Mouse (Mus musculus) olfactory bulb, adult 2 months (tissue): Measurements from ENCODE around the gene Nrip2. TPM values are rescaled to one million over a fixed set of nuclear protein-coding genes. Genes with fewer than 3 reads are reported as not detected.

Experiments used
- H3K27ac ChIP-seq: fragments of 200-500 bp; 2 replicates; pipeline ENCODE4 v1.5.1; 2012; ENCODE audit warnings: low read depth, low read length; ENCODE audit not compliant: insufficient read depth
- H3K4me1 ChIP-seq: fragments of 200-500 bp; 2 replicates; pipeline ENCODE4 v1.6.1; 2012; ENCODE audit warnings: low read length; ENCODE audit not compliant: control insufficient read depth, insufficient read depth
- H3K4me3 ChIP-seq: fragments of 200-500 bp; 2 replicates; pipeline ENCODE4 v1.5.1; 2012; ENCODE audit warnings: mild to moderate bottlenecking, low read depth, low read length, moderate library complexity; ENCODE audit not compliant: insufficient read depth
- CTCF ChIP-seq: fragments of 200-500 bp; IDR thresholded peaks from 2 replicates; pipeline ENCODE4 v1.5.1; 2012; ENCODE audit warnings: low read depth, mild to moderate bottlenecking, low read length, moderate library complexity; ENCODE audit not compliant: insufficient read depth
- POLR2A ChIP-seq: fragments of 200-500 bp; IDR thresholded peaks from 2 replicates; pipeline ENCODE4 v1.6.1; 2012; ENCODE audit warnings: mild to moderate bottlenecking, low read depth, low read length, moderate library complexity; ENCODE audit not compliant: insufficient read depth
- WGBS: fragments of 180-500 bp; shearing (Covaris S2); methylation state at CpG from one replicate; pipeline ENCODE4 v1.1.7; 2018; 5-methylcytosine and 5-hydroxymethylcytosine counted together
- polyA plus RNA-seq: library from polyadenylated mRNA; stranded (reverse); fragments of >200 nt; gene quantifications from 2 replicates; pipeline ENCODE4 v1.2.4, GENCODE M21; 2012; ENCODE audit warnings: low replicate concordance; ENCODE audit not compliant: missing spikeins, insufficient read depth, insufficient read length

Gene Nrip2
- not detected in 2 replicates for polyA plus RNA-seq

DNA sequence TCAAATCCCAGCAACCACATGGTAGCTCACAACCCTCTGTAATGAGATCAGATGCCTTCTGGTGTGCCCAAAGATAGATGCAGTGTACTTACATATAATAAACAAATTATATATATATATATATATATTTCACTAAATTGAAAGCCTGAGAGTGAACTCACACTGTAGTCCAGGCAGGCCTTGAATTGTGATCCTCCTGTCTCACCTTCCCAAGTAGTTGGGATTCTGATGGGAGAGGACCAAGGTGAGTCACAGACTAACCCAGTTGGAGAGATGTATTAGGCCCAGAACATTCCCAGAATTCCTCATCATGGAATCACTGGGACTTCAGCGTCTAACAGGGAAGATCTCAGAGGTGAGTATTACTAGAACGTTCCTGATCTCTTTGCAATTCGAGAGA is at the start of gene Nrip2:
Gene Nrip2, plus strand, starts transcription at position 301 of the 400 bp plus-strand sequence.
- 58% methylated on average over 3 of the region's 3 CpGs for WGBS
- peak within 1 kb of the TSS; percentile 54 for H3K4me3 ChIP-seq
- peaks cover 18% of the 10 kb centered on the region for H3K4me1 ChIP-seq
- peak within 1 kb of the TSS; percentile 52 for H3K27ac ChIP-seq
- no peak for TF ChIP-seq CTCF
- TF ChIP-seq POLR2A, result no peak

DNA sequence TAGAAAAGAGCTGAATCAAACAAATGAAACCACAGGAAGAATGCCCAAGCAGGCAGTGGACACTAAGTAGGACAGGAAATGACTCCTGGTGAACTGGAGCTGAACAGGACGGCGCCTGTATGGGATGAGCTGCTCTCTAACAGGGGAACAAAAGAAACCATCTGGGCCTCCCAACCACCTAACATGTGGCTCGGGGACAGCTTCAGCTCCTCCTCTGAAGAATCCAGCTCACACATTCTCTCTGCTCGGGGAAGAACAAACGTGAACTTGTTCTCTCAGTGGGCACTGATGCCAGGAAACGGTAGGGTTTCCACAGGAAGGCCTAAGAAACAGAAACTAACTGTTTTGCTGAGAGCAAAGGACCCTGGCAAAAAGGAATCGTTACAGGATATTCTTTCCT is 49.4 kb upstream of the Nrip2 start:
- peaks cover 24% of the 10 kb centered on the region for H3K4me1 ChIP-seq
- H3K4me3 ChIP-seq, result no peak overlapping the region
- TF ChIP-seq CTCF, result no peak
- TF ChIP-seq POLR2A, result no peak
- 20% methylated on average over 7 of the region's 7 CpGs for WGBS
- H3K27ac ChIP-seq, result peak overlapping the region; percentile 60; the same call in 1 of the 2 replicates

DNA sequence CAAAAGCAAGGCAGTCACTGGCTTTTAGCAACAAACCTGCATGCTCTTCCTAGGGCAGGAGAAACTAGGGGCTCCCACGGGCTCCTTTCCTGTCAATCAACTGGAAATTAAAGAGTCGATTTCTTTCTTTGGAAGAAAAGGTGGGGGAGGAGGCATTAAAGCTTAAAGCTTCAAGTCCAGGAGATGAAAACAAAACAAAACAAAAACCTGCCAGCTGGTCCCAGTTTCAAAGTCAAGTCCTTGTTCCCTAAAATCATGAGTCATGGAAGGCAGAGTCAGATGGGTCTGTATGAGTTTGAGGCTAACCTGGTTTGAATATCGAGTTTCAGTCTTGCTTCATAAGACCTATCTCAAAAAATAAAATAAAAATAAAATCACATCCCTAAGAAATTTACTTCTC is 45.0 kb upstream of the Nrip2 start:
- Histone ChIP-seq H3K4me3 (no peak overlapping the region), H3K4me1 (peaks cover 13% of the 10 kb centered on the region; the same call in 1 of the 2 replicates), H3K27ac (no peak overlapping the region)
- TF ChIP-seq POLR2A (no peak), CTCF (no peak)
- WGBS, result 25% methylated on average over 3 of the region's 3 CpGs

DNA sequence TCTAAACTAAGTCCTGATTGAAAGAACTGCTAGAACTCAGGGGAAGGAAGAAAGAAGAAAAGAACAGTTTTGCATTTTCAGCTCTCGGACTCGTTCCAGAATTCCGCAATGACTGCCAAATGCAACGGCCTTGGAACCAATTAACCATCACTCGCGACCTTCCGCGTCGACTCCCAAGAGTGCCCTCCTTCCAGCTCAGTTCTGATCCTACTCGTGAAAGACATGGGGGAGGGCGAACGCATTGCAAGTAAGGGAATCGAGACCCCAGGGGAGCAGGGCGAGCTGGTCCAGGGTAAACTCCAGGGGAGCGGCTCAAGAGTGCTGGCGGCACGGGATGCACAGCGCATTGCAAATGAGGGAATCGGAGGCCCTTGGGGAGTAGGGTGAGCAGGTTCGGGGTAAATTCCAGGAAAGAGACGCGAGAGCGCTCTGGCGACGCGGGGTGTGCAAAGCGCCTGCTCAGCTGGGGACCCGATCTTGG is 43.9 kb upstream of the Nrip2 start:
- Histone ChIP-seq H3K4me3 (peak overlapping the region; percentile 88), H3K4me1 (peaks cover 7% of the 10 kb centered on the region; the same call in 1 of the 2 replicates), H3K27ac (peak overlapping the region; percentile 84)
- WGBS, result under 1% methylated on average over 28 of the region's 28 CpGs
- TF ChIP-seq CTCF (no peak), POLR2A (no peak)

DNA sequence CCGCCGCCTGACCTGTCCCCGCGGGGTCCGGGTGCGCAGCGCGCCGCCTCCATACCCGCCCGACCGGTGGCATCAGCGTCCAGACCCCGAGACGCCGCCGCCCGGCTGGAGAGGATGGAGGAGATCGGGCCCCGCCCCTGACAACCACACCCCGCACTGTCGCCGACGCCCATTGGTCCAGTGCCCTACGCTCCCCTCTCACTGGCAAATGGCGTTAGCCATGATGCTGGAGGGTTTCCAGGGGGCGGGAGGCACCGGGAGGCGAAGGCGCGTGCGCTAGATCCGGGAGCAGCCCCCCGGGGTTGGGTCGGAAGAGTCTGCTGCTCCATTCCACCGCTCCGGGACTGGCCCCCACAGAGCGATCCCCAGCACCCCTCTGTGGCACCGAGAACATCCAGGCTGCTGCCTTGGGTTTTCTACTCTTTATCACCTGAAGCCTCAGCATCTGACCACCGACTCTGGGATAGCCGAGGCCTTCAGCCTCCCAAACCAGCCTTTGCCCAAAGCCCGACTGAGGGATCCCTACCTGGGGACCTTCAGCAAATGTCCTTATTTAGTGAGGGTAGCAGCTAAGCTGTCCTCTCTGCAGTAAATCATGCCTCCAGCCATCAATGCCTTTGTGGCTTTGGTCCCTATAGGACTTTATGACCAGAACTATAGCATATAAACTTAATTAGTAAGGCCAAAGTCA is 43.2 kb upstream of the Nrip2 start, which contains the start of gene Tulp3:
Gene Tulp3, minus strand, starts transcription at position 126 of the 691 bp plus-strand sequence.
- Histone ChIP-seq H3K4me3 (peak within 1 kb of the TSS; percentile 88), H3K4me1 (peaks cover 6% of the 10 kb centered on the region; the same call in 1 of the 2 replicates), H3K27ac (peak within 1 kb of the TSS; percentile 84)
- peak; percentile 96 for TF ChIP-seq POLR2A
- no peak for TF ChIP-seq CTCF
- under 1% methylated on average over 42 of the region's 42 CpGs for WGBS

DNA sequence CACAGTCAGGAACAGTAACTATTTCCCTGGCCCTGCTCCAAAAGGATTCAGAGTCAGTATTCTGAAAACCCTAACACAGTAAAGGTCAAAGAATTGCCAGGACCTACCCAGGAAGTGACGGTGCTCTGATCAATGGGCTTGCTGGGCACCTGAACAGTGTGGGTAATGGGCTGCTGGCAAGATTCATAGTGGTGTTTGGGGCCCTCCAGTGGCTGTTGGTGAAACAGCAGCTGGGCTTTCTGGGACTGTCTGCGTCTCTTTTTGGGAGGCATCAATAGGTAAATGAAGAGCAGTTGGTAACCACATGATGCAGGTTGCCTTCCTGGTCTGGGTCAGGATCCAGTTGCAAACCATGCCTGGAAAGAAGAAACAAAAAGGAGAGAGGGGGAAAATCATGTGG is 40.1 kb upstream of the Nrip2 start:
- Histone ChIP-seq H3K27ac (no peak overlapping the region), H3K4me3 (no peak overlapping the region), H3K4me1 (no peaks in the 10 kb centered on the region)
- TF ChIP-seq POLR2A, result no peak
- peak; percentile 74 for TF ChIP-seq CTCF
- WGBS, result 6% methylated on average over 2 of the region's 2 CpGs

DNA sequence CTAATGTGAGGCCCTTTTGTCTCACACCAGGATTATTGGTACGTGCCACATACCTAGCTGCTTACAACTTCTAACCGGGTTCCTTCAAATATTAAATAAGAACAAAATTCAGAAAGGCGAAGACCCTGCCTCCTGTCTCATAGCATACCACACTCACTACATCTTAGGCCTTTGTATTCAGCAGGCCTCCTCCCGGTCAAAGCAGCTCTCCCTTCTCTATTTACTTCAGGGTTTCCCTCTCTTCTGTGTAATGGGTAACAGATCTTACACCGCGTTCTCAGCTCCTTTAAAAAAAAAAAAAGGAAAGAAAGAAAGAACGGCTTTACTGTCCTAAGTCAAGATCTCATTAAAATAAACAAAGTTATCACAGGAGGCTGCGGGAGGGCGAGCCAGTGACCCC is 37.2 kb upstream of the Nrip2 start:
- Histone ChIP-seq H3K4me1 (no peaks in the 10 kb centered on the region), H3K4me3 (peak overlapping the region; percentile 63), H3K27ac (no peak overlapping the region)
- 12% methylated on average over 9 of the region's 9 CpGs for WGBS
- TF ChIP-seq POLR2A (no peak), CTCF (no peak)

DNA sequence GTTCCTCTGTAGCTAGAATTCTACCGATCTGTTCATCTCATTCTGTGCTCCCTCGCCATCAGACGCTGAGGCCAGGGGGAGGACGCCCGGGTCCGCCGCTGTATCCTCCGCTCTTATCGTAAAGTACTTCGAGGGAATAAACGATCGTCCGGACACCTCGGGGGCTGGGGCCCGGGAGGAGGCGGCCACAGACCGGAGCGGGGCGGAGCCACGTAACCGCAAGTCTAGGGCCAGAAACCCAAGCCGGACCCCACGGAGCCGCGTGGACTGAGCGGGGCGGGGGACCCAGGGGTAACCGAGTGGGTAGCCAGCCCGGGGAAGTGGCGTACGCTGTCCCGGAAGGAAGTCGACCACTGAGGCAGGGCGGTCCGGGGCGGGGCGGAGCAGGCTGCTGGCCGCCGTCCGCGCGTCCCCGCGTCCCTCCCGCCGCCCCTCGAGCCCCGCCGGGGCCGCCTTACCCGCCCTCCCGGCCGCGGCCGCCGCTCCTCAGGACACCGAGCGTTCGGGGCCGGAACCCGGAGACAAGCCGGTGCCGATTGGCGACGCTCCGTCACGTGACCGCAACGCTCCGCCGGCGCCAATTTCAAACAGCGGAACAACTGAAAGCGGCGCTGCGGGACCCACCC is 36.6 kb upstream of the Nrip2 start, which contains the start of the genes Rhno1 and Foxm1:
Gene Rhno1, minus strand, starts transcription at position 531 of the 626 bp plus-strand sequence.
Gene Foxm1, plus strand, starts transcription at position 587 of the 626 bp plus-strand sequence.
- peak within 1 kb of the TSS; percentile 4; the same call in 1 of the 2 replicates for H3K27ac ChIP-seq
- WGBS, result 0% methylated on average over 74 of the region's 76 CpGs
- H3K4me1 ChIP-seq, result no peaks in the 10 kb centered on the region
- TF ChIP-seq POLR2A (peak; percentile 57; the same call in 1 of the 2 replicates), CTCF (no peak)
- H3K4me3 ChIP-seq, result peak within 1 kb of the TSS; percentile 63
